Mouse (Mus musculus) neural tube, embryonic 12.5 days (tissue): ENCODE results near the gene Arid1b. TPM values are rescaled to one million over a fixed set of nuclear protein-coding genes. Genes with fewer than 3 reads are reported as not detected.
A peak's percentile ranks its signal among the peaks of the same experiment; 100 is the strongest.
"Not testable (repeated sequence)": the region's sequence is repeated elsewhere in the genome, so short reads cannot be mapped to it uniquely, and the experiment has no call there.

Experiments
- ATAC-seq: fragments of 200-750 bp; cut with Nextera tagmentation; 2 replicates; pipeline ENCODE4 v1.8.0; 2017; ENCODE audit warnings: low read depth, mild to moderate bottlenecking, moderate TSS enrichment, moderate library complexity; ENCODE audit not compliant: low FRiP score
- H3K27ac ChIP-seq: fragments of 300-500 bp; sonication (generic); 2 replicates; pipeline ENCODE4 v1.5.1; 2016
- H3K27me3 ChIP-seq: fragments of 300-500 bp; sonication (generic); replicated peaks from 2 replicates; pipeline ENCODE4 v1.6.1; 2016; ENCODE audit warnings: mild to moderate bottlenecking
- H3K36me3 ChIP-seq: fragments of 300-500 bp; sonication (generic); 2 replicates; pipeline ENCODE4 v1.6.1; 2016; ENCODE audit warnings: mild to moderate bottlenecking
- H3K4me1 ChIP-seq: fragments of 300-500 bp; sonication (generic); 2 replicates; pipeline ENCODE4 v1.6.1; 2016
- H3K4me2 ChIP-seq: fragments of 300-500 bp; sonication (generic); replicated peaks from 2 replicates; pipeline ENCODE4 v1.6.1; 2016; ENCODE audit warnings: mild to moderate bottlenecking
- H3K4me3 ChIP-seq: fragments of 300-500 bp; sonication (generic); 2 replicates; pipeline ENCODE4 v1.5.1; 2016
- H3K9ac ChIP-seq: fragments of 300-500 bp; sonication (generic); 2 replicates; pipeline ENCODE4 v1.6.1; 2016; ENCODE audit warnings: mild to moderate bottlenecking
- H3K9me3 ChIP-seq: fragments of 300-500 bp; sonication (generic); 2 replicates; pipeline ENCODE4 v1.6.1; 2016; ENCODE audit warnings: mild to moderate bottlenecking
- WGBS: fragments of 180-500 bp; shearing (Covaris S2); methylation state at CpG from one replicate; pipeline ENCODE4 v1.1.7; 2016; 5-methylcytosine and 5-hydroxymethylcytosine counted together
- polyA plus RNA-seq: library from polyadenylated mRNA; unstranded; fragments of >200 nt; fragmentation: Nextera tagmentation; extraction: Ambion mirVana; gene quantifications from 2 replicates; pipeline ENCODE4 v1.2.1, GENCODE M21; 2016

The Arid1b gene
- polyA plus RNA-seq, 1 experiment from 2014 or later: 18.7 TPM

DNA sequence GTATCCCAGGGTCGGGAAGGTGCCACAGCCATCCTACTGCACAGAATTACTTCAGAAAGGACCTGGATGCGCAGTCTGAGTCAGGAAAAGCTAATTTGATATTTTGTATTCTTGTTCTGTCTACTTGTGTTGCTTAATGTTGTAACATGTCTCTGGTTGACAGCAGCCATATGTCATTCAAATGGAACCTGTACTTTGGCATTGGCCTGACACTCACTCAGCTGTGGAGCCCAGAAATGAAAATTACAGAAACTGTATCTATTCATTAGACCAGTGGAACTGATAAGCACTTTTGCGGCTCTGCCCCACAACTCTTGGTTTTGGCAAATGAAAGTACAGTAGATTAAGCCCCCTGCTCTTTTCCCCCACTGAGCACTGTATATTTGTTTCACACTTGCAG, 89.4 kb downstream of the Arid1b start:
- Histone ChIP-seq H3K27me3 (no peaks in the 10 kb centered on the region), H3K4me1 (peaks cover 65% of the 10 kb centered on the region), H3K36me3 (no peaks in the 10 kb centered on the region), H3K4me3 (no peak overlapping the region), H3K4me2 (no peak overlapping the region), H3K9ac (no peak overlapping the region), H3K27ac (no peak overlapping the region), H3K9me3 (no peaks in the 10 kb centered on the region)
- no peak for ATAC-seq
- WGBS: 87% methylated on average over 3 of the region's 3 CpGs

DNA sequence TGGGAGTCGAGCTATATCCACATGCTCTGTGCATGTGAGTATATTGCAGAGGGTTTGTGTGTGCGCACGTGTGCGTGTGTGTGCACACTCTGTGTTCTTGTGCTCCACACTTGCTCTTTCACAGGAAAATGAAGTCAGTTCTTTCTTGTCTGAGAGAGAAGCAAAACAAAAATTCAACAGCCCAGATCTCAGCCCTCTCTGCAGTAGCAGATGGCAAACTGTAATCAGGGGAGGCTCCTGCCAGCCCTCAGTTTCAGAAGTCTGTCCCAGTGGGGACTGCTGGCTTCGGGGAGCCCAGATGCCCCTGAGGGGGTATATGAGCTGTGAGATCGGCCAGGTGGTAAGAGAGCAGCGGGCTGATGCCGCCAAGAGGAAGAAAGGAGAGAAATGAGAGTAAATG, 90.0 kb downstream of the Arid1b start:
- Histone ChIP-seq H3K9ac (no peak overlapping the region), H3K27me3 (no peaks in the 10 kb centered on the region), H3K4me1 (peaks cover 65% of the 10 kb centered on the region), H3K4me2 (no peak overlapping the region), H3K4me3 (no peak overlapping the region), H3K9me3 (no peaks in the 10 kb centered on the region), H3K27ac (0 out of 2 replicates have a peak overlapping the region, but pooled peaks have one; percentile 2), H3K36me3 (no peaks in the 10 kb centered on the region)
- WGBS: 55% methylated on average over 8 of the region's 8 CpGs
- peak; percentile 62; the same call in 1 of the 2 replicates for ATAC-seq

GRCm38 (mm10) chr17:5085004-5085403, 90.9 kb downstream of the Arid1b start:
- H3K36me3 ChIP-seq: no peaks in the 10 kb centered on the region
- H3K4me2 ChIP-seq: no peak overlapping the region
- H3K4me3 ChIP-seq: no peak overlapping the region
- 81% methylated on average over 6 of the region's 6 CpGs for WGBS
- H3K27ac ChIP-seq: no peak overlapping the region
- no peaks in the 10 kb centered on the region for H3K27me3 ChIP-seq
- ATAC-seq: no peak
- no peak overlapping the region for H3K9ac ChIP-seq
- H3K9me3 ChIP-seq: no peaks in the 10 kb centered on the region
- peaks cover 68% of the 10 kb centered on the region for H3K4me1 ChIP-seq

GRCm38 (mm10) chr17:5085942-5086341, 91.8 kb downstream of the Arid1b start:
- no peak overlapping the region for H3K4me2 ChIP-seq
- H3K4me1 ChIP-seq: peaks cover 62% of the 10 kb centered on the region
- H3K36me3 ChIP-seq: no peaks in the 10 kb centered on the region
- no peak overlapping the region for H3K27ac ChIP-seq
- WGBS: 68% methylated on average over 5 of the region's 5 CpGs
- ATAC-seq: no peak
- no peak overlapping the region for H3K9ac ChIP-seq
- no peaks in the 10 kb centered on the region for H3K27me3 ChIP-seq
- H3K4me3 ChIP-seq: no peak overlapping the region
- no peaks in the 10 kb centered on the region for H3K9me3 ChIP-seq

DNA sequence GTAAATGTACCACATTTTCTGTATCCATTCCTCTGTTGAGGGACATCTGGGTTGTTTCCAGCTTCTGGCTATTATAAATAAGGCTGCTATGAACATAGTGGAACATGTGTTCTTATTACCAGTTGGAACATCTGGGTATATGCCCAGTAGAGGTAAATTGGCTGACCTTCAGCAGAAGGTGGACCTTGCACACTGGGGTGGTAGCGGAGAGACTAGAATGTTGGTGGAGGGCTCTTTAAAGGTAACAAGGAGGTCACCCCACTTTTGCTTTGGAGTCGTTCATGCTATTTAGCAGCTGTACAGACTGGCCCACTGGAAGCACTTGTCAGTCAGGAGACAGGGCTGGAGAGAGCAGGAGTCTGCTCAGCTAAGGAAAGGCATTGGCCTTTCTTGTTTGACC, 94.1 kb downstream of the Arid1b start:
- not testable (repeated sequence) for H3K9me3 ChIP-seq, H3K4me3 ChIP-seq, H3K36me3 ChIP-seq, H3K4me2 ChIP-seq, H3K27me3 ChIP-seq, H3K9ac ChIP-seq, ATAC-seq, H3K27ac ChIP-seq
- H3K4me1 ChIP-seq: peaks cover 48% of the 10 kb centered on the region
- WGBS: 84% methylated on average over 2 of the region's 2 CpGs

DNA sequence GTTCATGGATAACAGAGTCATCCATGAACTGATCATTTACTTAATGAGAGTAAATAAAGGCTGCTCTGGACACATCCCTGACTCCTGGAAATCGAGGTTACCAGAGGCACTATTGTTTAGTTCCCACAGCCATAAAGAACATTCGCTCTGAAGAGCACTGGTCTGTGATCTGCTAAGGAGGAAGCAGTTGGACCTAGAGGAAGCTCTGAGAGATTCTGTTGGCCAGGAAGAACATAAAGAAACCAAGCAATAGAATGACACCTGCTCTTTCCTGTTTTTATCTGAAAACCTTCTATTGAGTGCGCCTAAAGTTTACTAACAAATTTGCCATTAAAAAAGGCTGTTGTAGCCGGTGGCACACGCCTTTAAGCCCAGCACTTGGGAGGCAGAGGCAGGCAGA, 94.7 kb downstream of the Arid1b start:
- Histone ChIP-seq H3K4me2 (no peak overlapping the region), H3K9me3 (no peaks in the 10 kb centered on the region), H3K9ac (no peak overlapping the region), H3K4me3 (no peak overlapping the region), H3K4me1 (peaks cover 43% of the 10 kb centered on the region), H3K27ac (no peak overlapping the region), H3K27me3 (no peaks in the 10 kb centered on the region), H3K36me3 (no peaks in the 10 kb centered on the region)
- WGBS: 65% methylated on average over 5 of the region's 5 CpGs
- ATAC-seq: no peak

DNA sequence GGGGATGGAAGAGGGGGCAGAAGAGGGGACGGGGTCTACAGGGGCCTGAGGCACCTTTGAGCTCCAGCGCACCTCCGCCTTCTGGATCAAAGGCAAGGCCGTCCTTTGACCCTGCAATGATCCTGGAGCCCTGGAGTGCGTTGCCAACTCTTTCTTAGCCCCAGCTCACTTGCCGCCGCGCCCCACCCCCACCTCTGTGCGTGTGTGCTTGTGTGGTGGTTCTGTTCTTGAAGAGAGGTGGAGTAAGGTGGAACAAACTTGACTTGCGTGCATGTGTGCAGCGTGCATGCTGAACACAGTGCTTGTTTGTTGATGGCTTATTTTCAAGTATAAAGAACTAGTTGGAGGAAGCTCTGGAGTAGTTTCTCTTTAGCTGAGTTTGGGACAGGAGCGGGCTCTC, 95.4 kb downstream of the Arid1b start:
- H3K4me2 ChIP-seq: peak overlapping the region; percentile 12; the same call in 1 of the 2 replicates
- no peak overlapping the region for H3K9ac ChIP-seq
- H3K9me3 ChIP-seq: no peaks in the 10 kb centered on the region
- peaks cover 38% of the 10 kb centered on the region for H3K4me1 ChIP-seq
- no peaks in the 10 kb centered on the region for H3K27me3 ChIP-seq
- WGBS: 16% methylated on average over 12 of the region's 12 CpGs
- H3K4me3 ChIP-seq: no peak overlapping the region
- H3K36me3 ChIP-seq: no peaks in the 10 kb centered on the region
- H3K27ac ChIP-seq: no peak overlapping the region
- ATAC-seq: no peak

DNA sequence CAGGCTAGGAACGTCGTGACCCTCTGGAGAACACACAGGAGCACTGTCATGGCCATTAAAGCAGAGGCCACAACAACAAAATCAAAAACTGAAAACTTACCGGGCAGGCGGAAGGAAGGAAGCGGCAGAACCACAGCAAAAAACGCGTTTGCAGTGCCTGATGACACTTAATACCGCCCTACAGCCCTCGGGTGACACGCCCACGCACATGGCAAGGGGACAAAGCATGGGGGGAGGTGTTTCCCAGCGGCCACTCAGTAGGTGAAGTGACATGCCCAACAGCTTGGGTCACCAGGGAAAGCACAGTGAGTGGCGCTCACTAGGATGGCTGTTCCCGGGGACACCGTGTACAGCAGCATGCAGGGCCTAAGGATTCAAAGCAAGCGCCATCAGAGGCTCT, 97.4 kb downstream of the Arid1b start:
- H3K27ac ChIP-seq: no peak overlapping the region
- no peaks in the 10 kb centered on the region for H3K36me3 ChIP-seq
- H3K27me3 ChIP-seq: no peaks in the 10 kb centered on the region
- H3K9ac ChIP-seq: no peak overlapping the region
- H3K4me2 ChIP-seq: no peak overlapping the region
- no peak overlapping the region for H3K4me3 ChIP-seq
- WGBS: 83% methylated on average over 16 of the region's 16 CpGs
- peaks cover 32% of the 10 kb centered on the region for H3K4me1 ChIP-seq
- no peak for ATAC-seq
- no peaks in the 10 kb centered on the region for H3K9me3 ChIP-seq

DNA sequence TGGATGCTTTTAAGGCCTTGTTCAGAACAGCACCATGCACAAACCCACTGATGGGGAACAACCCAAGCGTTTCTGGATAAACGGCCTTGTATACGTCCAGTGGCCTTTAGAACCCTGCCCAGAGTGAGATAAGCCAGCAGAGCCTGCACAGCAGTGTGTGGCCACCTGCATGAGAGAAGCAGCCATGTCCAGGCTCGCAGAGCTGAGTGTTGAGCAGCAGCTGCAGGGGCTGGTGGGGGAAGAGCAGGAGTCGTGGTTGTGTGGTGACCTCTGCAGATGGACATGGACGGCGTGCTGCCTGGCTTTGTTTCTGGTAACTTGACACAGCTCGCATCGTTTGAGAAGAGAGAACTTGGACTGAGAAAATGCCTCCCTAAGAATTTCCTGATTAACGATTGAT, 97.8 kb downstream of the Arid1b start:
- H3K4me1 ChIP-seq: peaks cover 28% of the 10 kb centered on the region
- H3K27ac ChIP-seq: no peak overlapping the region

DNA sequence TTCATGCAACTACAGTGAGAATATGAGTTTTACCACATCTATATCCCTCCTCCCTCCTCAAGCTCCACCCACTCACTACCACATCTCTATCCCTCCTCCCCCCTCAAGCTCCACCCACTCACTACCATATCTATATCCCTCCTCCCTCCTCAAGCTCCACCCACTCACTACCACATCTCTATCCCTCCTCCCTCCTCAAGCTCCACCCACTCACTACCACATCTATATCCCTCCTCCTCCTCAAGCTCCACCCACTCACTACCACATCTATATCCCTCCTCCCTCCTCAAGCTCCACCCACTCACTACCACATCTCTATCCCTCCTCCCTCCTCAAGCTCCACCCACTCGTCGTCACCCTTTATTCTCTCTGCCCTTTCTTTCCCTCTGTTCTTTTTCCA, 99.2 kb downstream of the Arid1b start:
- H3K9me3 ChIP-seq, H3K9ac ChIP-seq, H3K27me3 ChIP-seq, H3K36me3 ChIP-seq, H3K27ac ChIP-seq, H3K4me2 ChIP-seq, ATAC-seq, H3K4me3 ChIP-seq: not testable (repeated sequence)
- WGBS: 62% methylated on average over 2 of the region's 2 CpGs
- peaks cover 28% of the 10 kb centered on the region for H3K4me1 ChIP-seq

More for the DNA sequence above, 97.8 kb downstream of the Arid1b start:
- no peaks in the 10 kb centered on the region for H3K36me3 ChIP-seq
- H3K9me3 ChIP-seq: no peaks in the 10 kb centered on the region
- H3K27me3 ChIP-seq: no peaks in the 10 kb centered on the region
- H3K4me3 ChIP-seq: no peak overlapping the region
- 75% methylated on average over 10 of the region's 10 CpGs for WGBS
- H3K9ac ChIP-seq: no peak overlapping the region
- no peak overlapping the region for H3K4me2 ChIP-seq
- ATAC-seq: no peak

- Histone ChIP-seq H3K9ac (no peak overlapping the region), H3K9me3 (no peaks in the 10 kb centered on the region), H3K27ac (no peak overlapping the region), H3K27me3 (no peaks in the 10 kb centered on the region), H3K4me2 (no peak overlapping the region), H3K4me3 (no peak overlapping the region), H3K36me3 (no peaks in the 10 kb centered on the region), H3K4me1 (peaks cover 23% of the 10 kb centered on the region)
- 89% methylated on average over 5 of the region's 5 CpGs for WGBS
- ATAC-seq: no peak
Measured at GRCm38 (mm10) chr17:5094636-5095035, 100.5 kb downstream of the Arid1b start.

- 87% methylated on average over 13 of the region's 13 CpGs for WGBS
- Histone ChIP-seq H3K9me3 (no peaks in the 10 kb centered on the region), H3K27me3 (no peaks in the 10 kb centered on the region), H3K4me2 (no peak overlapping the region), H3K4me3 (no peak overlapping the region), H3K4me1 (peaks cover 23% of the 10 kb centered on the region), H3K9ac (no peak overlapping the region), H3K27ac (no peak overlapping the region), H3K36me3 (no peaks in the 10 kb centered on the region)
- 0 out of 2 replicates have a peak, but pooled peaks have one; percentile 3 for ATAC-seq
Measured at GRCm38 (mm10) chr17:5095741-5096140, 101.6 kb downstream of the Arid1b start.

DNA sequence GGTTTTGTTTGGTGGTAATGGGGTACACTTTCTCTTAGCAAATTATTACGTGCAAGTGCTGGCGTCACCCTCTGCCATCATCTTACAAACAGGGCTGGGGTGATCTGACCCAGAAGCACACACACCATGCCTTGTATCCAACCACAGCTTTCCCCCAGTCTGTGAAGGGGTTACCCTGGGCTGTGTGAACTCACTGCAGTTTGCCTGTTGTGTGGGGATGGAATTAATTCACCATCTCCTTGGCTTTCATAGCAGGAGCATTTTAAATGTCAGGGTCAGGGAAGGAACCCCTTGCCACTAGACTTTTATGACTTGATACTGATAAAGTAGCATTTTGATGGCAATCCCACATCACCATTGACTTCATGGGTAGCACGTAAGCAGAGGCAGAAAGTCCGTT, 102.9 kb downstream of the Arid1b start:
- Histone ChIP-seq H3K27ac (no peak overlapping the region), H3K36me3 (no peaks in the 10 kb centered on the region), H3K9ac (no peak overlapping the region), H3K9me3 (no peaks in the 10 kb centered on the region), H3K27me3 (no peaks in the 10 kb centered on the region), H3K4me1 (peaks cover 28% of the 10 kb centered on the region), H3K4me2 (no peak overlapping the region), H3K4me3 (no peak overlapping the region)
- WGBS: 94% methylated on average over 4 of the region's 4 CpGs
- no peak for ATAC-seq
